Mouse (Mus musculus): ENCODE results near the gene Msh6. TPM values are rescaled to one million over a fixed set of nuclear protein-coding genes. Genes with fewer than 3 reads are reported as not detected.
A peak's percentile ranks its signal among the peaks of the same experiment; 100 is the strongest.
"Not testable (repeated sequence)": the region's sequence is repeated elsewhere in the genome, so short reads cannot be mapped to it uniquely, and the experiment has no call there.

Msh6 gene
- polyA plus RNA-seq, 1 experiment from 2014 or later = 41.0 TPM

- Histone ChIP-seq H3K9ac (replicated peaks; ENCODE audit: low read depth, low read length) (no peak overlapping the region), H3K27me3 (replicated peaks; ENCODE audit: control insufficient read depth, insufficient read depth, low read length) (no peaks in the 10 kb centered on the region), H3K9me3 (ENCODE audit: control insufficient read depth, low read length) (no peaks in the 10 kb centered on the region), H3K4me3 (replicated peaks; ENCODE audit: low read length) (no peak overlapping the region), H3K36me3 (ENCODE audit: control insufficient read depth, insufficient read depth) (peaks cover 52% of the 10 kb centered on the region), H3K4me2 (ENCODE audit: low read length) (no peak overlapping the region), H3K27ac (ENCODE audit: low read length) (no peak overlapping the region), H3K4me1 (replicated peaks; ENCODE audit: control insufficient read depth, insufficient read depth, low read length) (no peaks in the 10 kb centered on the region)
- no peak for ATAC-seq
- 93% methylated on average over 4 of the region's 4 CpGs for WGBS
Observed at GRCm38 (mm10) chr17:87997808-87998207, 22.9 kb downstream of the Msh6 start.

- Histone ChIP-seq H3K4me3 (replicated peaks; ENCODE audit: low read length) (no peak overlapping the region), H3K4me2 (ENCODE audit: low read length) (no peak overlapping the region), H3K9me3 (ENCODE audit: control insufficient read depth, low read length) (no peaks in the 10 kb centered on the region), H3K27ac (ENCODE audit: low read length) (no peak overlapping the region), H3K4me1 (replicated peaks; ENCODE audit: control insufficient read depth, insufficient read depth, low read length) (no peaks in the 10 kb centered on the region), H3K9ac (replicated peaks; ENCODE audit: low read depth, low read length) (no peak overlapping the region), H3K36me3 (ENCODE audit: control insufficient read depth, insufficient read depth) (peaks cover 38% of the 10 kb centered on the region), H3K27me3 (replicated peaks; ENCODE audit: control insufficient read depth, insufficient read depth, low read length) (no peaks in the 10 kb centered on the region)
- WGBS = 100% methylated on average over 1 of the region's 1 CpGs
- ATAC-seq = no peak
Observed at GRCm38 (mm10) chr17:88004892-88005291, 30.0 kb downstream of the Msh6 start.

DNA sequence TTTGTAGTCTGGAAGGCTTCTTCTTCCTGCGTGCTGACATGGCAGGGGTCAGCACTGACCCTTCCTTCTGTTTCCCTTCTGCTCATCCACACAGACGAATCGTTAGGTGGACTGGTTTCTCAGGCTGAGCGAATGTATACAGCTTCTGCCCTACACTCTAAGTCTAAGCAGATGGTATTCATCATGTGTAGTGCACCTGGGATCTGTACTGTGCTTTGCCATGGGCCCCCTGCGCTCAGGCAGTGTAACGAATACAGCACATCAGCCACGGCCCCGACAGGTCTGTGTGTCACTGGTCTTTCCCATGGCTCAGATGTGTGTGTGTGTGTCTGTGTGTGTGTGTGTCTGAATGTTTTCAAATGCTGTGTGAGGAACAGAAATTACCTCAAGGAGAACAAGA is 32.1 kb downstream of the Msh6 start:
- no peak for ATAC-seq
- WGBS = 92% methylated on average over 8 of the region's 8 CpGs
- Histone ChIP-seq H3K4me3 (replicated peaks; ENCODE audit: low read length) (no peak overlapping the region), H3K27me3 (replicated peaks; ENCODE audit: control insufficient read depth, insufficient read depth, low read length) (no peaks in the 10 kb centered on the region), H3K9me3 (ENCODE audit: control insufficient read depth, low read length) (no peaks in the 10 kb centered on the region), H3K27ac (ENCODE audit: low read length) (no peak overlapping the region), H3K36me3 (ENCODE audit: control insufficient read depth, insufficient read depth) (peaks cover 40% of the 10 kb centered on the region), H3K4me1 (replicated peaks; ENCODE audit: control insufficient read depth, insufficient read depth, low read length) (no peaks in the 10 kb centered on the region), H3K9ac (replicated peaks; ENCODE audit: low read depth, low read length) (no peak overlapping the region), H3K4me2 (ENCODE audit: low read length) (no peak overlapping the region)

- Histone ChIP-seq H3K4me2 (ENCODE audit: low read length) (no peak overlapping the region), H3K9ac (replicated peaks; ENCODE audit: low read depth, low read length) (no peak overlapping the region), H3K9me3 (ENCODE audit: control insufficient read depth, low read length) (no peaks in the 10 kb centered on the region), H3K27me3 (replicated peaks; ENCODE audit: control insufficient read depth, insufficient read depth, low read length) (no peaks in the 10 kb centered on the region), H3K4me3 (replicated peaks; ENCODE audit: low read length) (no peak overlapping the region), H3K36me3 (ENCODE audit: control insufficient read depth, insufficient read depth) (peaks cover 26% of the 10 kb centered on the region), H3K4me1 (replicated peaks; ENCODE audit: control insufficient read depth, insufficient read depth, low read length) (peaks cover 7% of the 10 kb centered on the region), H3K27ac (ENCODE audit: low read length) (no peak overlapping the region)
- WGBS = 73% methylated on average over 1 of the region's 1 CpGs
- ATAC-seq = no peak
Observed at GRCm38 (mm10) chr17:88014456-88014855, 39.6 kb downstream of the Msh6 start.

GRCm38 (mm10) chr17:88016027-88016426 is 41.2 kb downstream of the Msh6 start:
- H3K27me3 ChIP-seq (replicated peaks; ENCODE audit: control insufficient read depth, insufficient read depth, low read length); ATAC-seq; H3K9me3 ChIP-seq (ENCODE audit: control insufficient read depth, low read length); H3K9ac ChIP-seq (replicated peaks; ENCODE audit: low read depth, low read length); H3K4me2 ChIP-seq (ENCODE audit: low read length); H3K4me3 ChIP-seq (replicated peaks; ENCODE audit: low read length); H3K4me1 ChIP-seq (replicated peaks; ENCODE audit: control insufficient read depth, insufficient read depth, low read length); H3K27ac ChIP-seq (ENCODE audit: low read length): not testable (repeated sequence)
- whole genome bisulfite sequencing = 92% methylated on average over 8 of the region's 8 CpGs
- peaks cover 20% of the 10 kb centered on the region for H3K36me3 ChIP-seq (ENCODE audit: control insufficient read depth, insufficient read depth)

DNA sequence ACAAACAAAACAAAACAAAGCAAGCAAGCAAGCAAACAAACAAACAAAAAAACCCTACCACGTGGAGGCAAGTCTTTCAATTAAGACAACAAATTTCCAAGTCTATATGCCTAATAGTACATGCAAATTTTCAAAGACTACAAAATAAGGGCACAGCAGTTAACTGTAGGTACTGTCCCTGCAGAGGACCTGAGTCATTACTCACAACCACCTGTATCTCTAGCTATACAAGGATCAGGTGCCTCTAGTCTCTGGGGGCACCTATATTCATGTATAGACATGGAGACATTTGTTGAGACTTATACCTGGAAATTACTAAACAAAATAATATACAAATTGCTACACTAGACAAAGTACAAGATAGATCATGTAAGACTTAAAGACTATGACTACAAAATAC is 49.1 kb downstream of the Msh6 start:
- H3K4me3 ChIP-seq (replicated peaks; ENCODE audit: low read length) = no peak overlapping the region
- H3K4me1 ChIP-seq (replicated peaks; ENCODE audit: control insufficient read depth, insufficient read depth, low read length) = peaks cover 8% of the 10 kb centered on the region
- H3K27ac ChIP-seq (ENCODE audit: low read length) = no peak overlapping the region
- no peaks in the 10 kb centered on the region for H3K9me3 ChIP-seq (ENCODE audit: control insufficient read depth, low read length)
- no peaks in the 10 kb centered on the region for H3K27me3 ChIP-seq (replicated peaks; ENCODE audit: control insufficient read depth, insufficient read depth, low read length)
- H3K36me3 ChIP-seq (ENCODE audit: control insufficient read depth, insufficient read depth) = no peaks in the 10 kb centered on the region
- no peak overlapping the region for H3K4me2 ChIP-seq (ENCODE audit: low read length)
- H3K9ac ChIP-seq (replicated peaks; ENCODE audit: low read depth, low read length) = no peak overlapping the region
- 86% methylated on average over 1 of the region's 1 CpGs for WGBS
- no peak for ATAC-seq

DNA sequence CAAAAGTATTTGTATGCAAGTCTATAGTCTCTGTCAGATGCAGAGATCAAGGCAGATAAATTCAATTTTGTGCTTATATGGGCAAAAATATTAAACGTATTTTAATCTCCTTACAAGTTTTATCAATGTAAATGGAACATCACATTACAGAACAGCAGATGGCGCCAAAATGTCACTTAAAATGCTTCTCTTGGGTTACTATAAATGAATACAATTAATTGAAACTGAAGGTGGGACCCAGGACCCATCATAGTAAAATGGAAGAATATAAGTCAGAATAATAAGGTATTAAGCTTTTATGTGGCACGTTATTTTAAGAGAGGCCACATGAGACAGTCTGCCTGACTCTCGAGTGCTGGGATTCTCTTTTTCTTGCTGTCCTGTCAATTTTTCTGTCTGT is 50.4 kb downstream of the Msh6 start:
- Histone ChIP-seq H3K4me2 (ENCODE audit: low read length) (no peak overlapping the region), H3K27ac (ENCODE audit: low read length) (no peak overlapping the region), H3K4me1 (replicated peaks; ENCODE audit: control insufficient read depth, insufficient read depth, low read length) (0 out of 2 replicates have a peak, but pooled peaks cover 2% of the 10 kb centered on the region), H3K36me3 (ENCODE audit: control insufficient read depth, insufficient read depth) (no peaks in the 10 kb centered on the region), H3K9me3 (ENCODE audit: control insufficient read depth, low read length) (no peaks in the 10 kb centered on the region), H3K9ac (replicated peaks; ENCODE audit: low read depth, low read length) (no peak overlapping the region), H3K4me3 (replicated peaks; ENCODE audit: low read length) (no peak overlapping the region), H3K27me3 (replicated peaks; ENCODE audit: control insufficient read depth, insufficient read depth, low read length) (no peaks in the 10 kb centered on the region)
- peak; percentile 34; the same call in 1 of the 2 replicates for ATAC-seq
- WGBS = 40% methylated on average over 4 of the region's 4 CpGs

GRCm38 (mm10) chr17:88029194-88029970 is 54.5 kb downstream of the Msh6 start:
- Histone ChIP-seq H3K4me1 (replicated peaks; ENCODE audit: control insufficient read depth, insufficient read depth, low read length) (0 out of 2 replicates have a peak, but pooled peaks cover 2% of the 10 kb centered on the region), H3K9ac (replicated peaks; ENCODE audit: low read depth, low read length) (no peak overlapping the region), H3K27ac (ENCODE audit: low read length) (no peak overlapping the region), H3K27me3 (replicated peaks; ENCODE audit: control insufficient read depth, insufficient read depth, low read length) (no peaks in the 10 kb centered on the region), H3K4me2 (ENCODE audit: low read length) (no peak overlapping the region), H3K9me3 (ENCODE audit: control insufficient read depth, low read length) (no peaks in the 10 kb centered on the region), H3K36me3 (ENCODE audit: control insufficient read depth, insufficient read depth) (no peaks in the 10 kb centered on the region), H3K4me3 (replicated peaks; ENCODE audit: low read length) (no peak overlapping the region)
- no peak for ATAC-seq
- 86% methylated on average over 17 of the region's 17 CpGs for WGBS

DNA sequence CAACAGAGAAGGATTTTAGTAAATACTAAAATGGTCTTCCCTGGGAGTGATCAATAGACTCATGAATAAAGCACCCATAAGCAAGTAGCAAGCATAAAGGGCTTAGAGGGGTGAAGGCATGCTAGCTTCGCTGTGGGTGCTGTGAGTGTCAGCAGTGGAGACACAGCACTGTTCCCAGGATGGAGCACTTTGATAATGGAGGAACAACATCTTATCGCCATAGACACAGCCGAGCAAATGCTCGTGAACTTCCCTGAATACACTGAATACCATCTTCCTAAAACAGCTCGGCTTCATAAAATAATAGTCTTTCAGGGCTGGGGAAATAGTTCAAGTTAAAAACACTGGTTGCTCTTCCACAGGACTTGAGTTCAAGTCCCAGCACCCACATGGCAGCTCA is 56.9 kb downstream of the Msh6 start:
- no peaks in the 10 kb centered on the region for H3K27me3 ChIP-seq (replicated peaks; ENCODE audit: control insufficient read depth, insufficient read depth, low read length)
- no peak overlapping the region for H3K4me2 ChIP-seq (ENCODE audit: low read length)
- no peaks in the 10 kb centered on the region for H3K36me3 ChIP-seq (ENCODE audit: control insufficient read depth, insufficient read depth)
- H3K4me3 ChIP-seq (replicated peaks; ENCODE audit: low read length) = no peak overlapping the region
- 91% methylated on average over 5 of the region's 5 CpGs for WGBS
- no peak overlapping the region for H3K27ac ChIP-seq (ENCODE audit: low read length)
- no peaks in the 10 kb centered on the region for H3K9me3 ChIP-seq (ENCODE audit: control insufficient read depth, low read length)
- no peak for ATAC-seq
- no peak overlapping the region for H3K9ac ChIP-seq (replicated peaks; ENCODE audit: low read depth, low read length)
- 0 out of 2 replicates have a peak, but pooled peaks cover 2% of the 10 kb centered on the region for H3K4me1 ChIP-seq (replicated peaks; ENCODE audit: control insufficient read depth, insufficient read depth, low read length)
